13 mouse cellular contexts compared by ENCODE assay signal in genomic region chr13:13608311-13608710, GRCm38 (mm10). TPM values are rescaled to one million over a fixed set of nuclear protein-coding genes. Genes with fewer than 3 reads are reported as not detected.
DNase-seq lines count a peak whose midpoint lies in the region; ATAC-seq lines count a peak whose summit lies in the region.
"Had no signal": no experiment of that assay in that cellular context is flagged by ENCODE, and none has a peak within 500 bp of the region (broad histone marks: within the 10 kb centered on the region; RNA-seq: fewer than 3 reads in every experiment).

No protein-coding gene starts in this region.

- DNase-seq in cerebellum, adult 9-11 months: peak; percentile 24
- no peak for DNase-seq in cerebellum, adult 9-10 months
- peak; percentile 29 to 43 for DNase-seq in cerebellum, postnatal 36 days
- no peak for DNase-seq in cerebellum, adult 8-10 months
- peak; percentile 57 for DNase-seq in thymus, postnatal 14 days
- no peak for DNase-seq in gastrocnemius, adult 8-10 months (ENCODE audit: low spot score in 2 of 2)
- DNase-seq in ovary, postnatal 14 days (ENCODE audit: low spot score): no peak
- DNase-seq: adrenal gland, postnatal 10 days; gastrocnemius, postnatal 10 days; heart, adult 2 months had no signal

- ATAC-seq in megakaryocyte-erythroid progenitor cell, adult 5-6 weeks (replicated peaks; ENCODE audit: low FRiP score, low TSS enrichment, poor library complexity, severe bottlenecking): no peak
- ATAC-seq: forebrain, embryonic 15.5 days; intestine, embryonic 15.5 days had no signal

RNA-seq across cellular contexts. Expression of gene Lyst, which starts 18.1 kb away (rescaled TPM):
- 1 to 10 TPM; 3.5 to 4.7 (median 4.2) TPM for total RNA-seq in gastrocnemius, adult 8-10 months (2022)
- total RNA-seq in megakaryocyte-erythroid progenitor cell, adult 5-6 weeks (2014; fragmentation: Nextera tagmentation): 19.3 and 24.9 TPM in 2 replicates
- total RNA-seq in megakaryocyte-erythroid progenitor cell, adult 5-6 weeks (2017): 10.1 TPM in 2 replicates

Comparison
In these comparisons a context has a peak if more than half of its experiments do, and no peak if none do; other contexts are left out.
1. DNase-seq: peak in cerebellum, adult 9-11 months (single experiment), cerebellum, postnatal 36 days (2 of 2) and thymus, postnatal 14 days (single experiment); none in cerebellum, adult 9-10 months (single experiment), cerebellum, adult 8-10 months (single experiment), gastrocnemius, adult 8-10 months (0 of 2) and ovary, postnatal 14 days (single experiment).